Mouse (Mus musculus) limb, embryonic 13.5 days (tissue): ENCODE measurements around the gene Sumo1. TPM values are rescaled to one million over a fixed set of nuclear protein-coding genes. Genes with fewer than 3 reads are reported as not detected.

Experiments
- ATAC-seq: fragments of 200-750 bp; cut with Nextera tagmentation; 2 replicates; pipeline ENCODE4 v1.8.0; 2017; ENCODE audit warnings: low read depth, moderate number of reproducible peaks, moderate TSS enrichment; ENCODE audit not compliant: low FRiP score
- H3K27ac ChIP-seq: fragments of 300-500 bp; sonication (generic); 2 replicates; pipeline ENCODE4 v1.5.1; 2015; ENCODE audit warnings: inconsistent platforms, mild to moderate bottlenecking, moderate library complexity
- H3K27me3 ChIP-seq: fragments of 300-500 bp; sonication (generic); 2 replicates; pipeline ENCODE4 v1.6.1; 2015; ENCODE audit warnings: mild to moderate bottlenecking, inconsistent platforms
- H3K36me3 ChIP-seq: fragments of 300-500 bp; sonication (generic); 2 replicates; pipeline ENCODE4 v1.6.1; 2015; ENCODE audit warnings: inconsistent platforms, mild to moderate bottlenecking, moderate library complexity
- H3K4me1 ChIP-seq: fragments of 300-500 bp; sonication (generic); 2 replicates; pipeline ENCODE4 v1.6.1; 2015; ENCODE audit warnings: inconsistent platforms
- H3K4me2 ChIP-seq: fragments of 300-500 bp; sonication (generic); replicated peaks from 2 replicates; pipeline ENCODE4 v1.6.1; 2015; ENCODE audit warnings: inconsistent platforms, mild to moderate bottlenecking, moderate library complexity
- H3K4me3 ChIP-seq: fragments of 300-500 bp; sonication (generic); 2 replicates; pipeline ENCODE4 v1.5.1; 2015; ENCODE audit warnings: moderate library complexity, mild to moderate bottlenecking, inconsistent platforms
- H3K9ac ChIP-seq: fragments of 300-500 bp; sonication (generic); 2 replicates; pipeline ENCODE4 v1.6.1; 2015; ENCODE audit warnings: mild to moderate bottlenecking, inconsistent platforms
- H3K9me3 ChIP-seq: fragments of 300-500 bp; sonication (generic); 2 replicates; pipeline ENCODE4 v1.6.1; 2016; ENCODE audit warnings: inconsistent platforms
- WGBS: fragments of 180-500 bp; shearing (Covaris S2); methylation state at CpG from one replicate; pipeline ENCODE4 v1.1.7; 2015; 5-methylcytosine and 5-hydroxymethylcytosine counted together
- polyA plus RNA-seq: library from polyadenylated mRNA; unstranded; fragments of >200 nt; fragmentation: Nextera tagmentation; extraction: Ambion mirVana; gene quantifications from 2 replicates; pipeline ENCODE4 v1.2.1, GENCODE M21; 2015

The Sumo1 gene
- polyA plus RNA-seq, 1 experiment from 2014 or later, result 474 TPM

DNA sequence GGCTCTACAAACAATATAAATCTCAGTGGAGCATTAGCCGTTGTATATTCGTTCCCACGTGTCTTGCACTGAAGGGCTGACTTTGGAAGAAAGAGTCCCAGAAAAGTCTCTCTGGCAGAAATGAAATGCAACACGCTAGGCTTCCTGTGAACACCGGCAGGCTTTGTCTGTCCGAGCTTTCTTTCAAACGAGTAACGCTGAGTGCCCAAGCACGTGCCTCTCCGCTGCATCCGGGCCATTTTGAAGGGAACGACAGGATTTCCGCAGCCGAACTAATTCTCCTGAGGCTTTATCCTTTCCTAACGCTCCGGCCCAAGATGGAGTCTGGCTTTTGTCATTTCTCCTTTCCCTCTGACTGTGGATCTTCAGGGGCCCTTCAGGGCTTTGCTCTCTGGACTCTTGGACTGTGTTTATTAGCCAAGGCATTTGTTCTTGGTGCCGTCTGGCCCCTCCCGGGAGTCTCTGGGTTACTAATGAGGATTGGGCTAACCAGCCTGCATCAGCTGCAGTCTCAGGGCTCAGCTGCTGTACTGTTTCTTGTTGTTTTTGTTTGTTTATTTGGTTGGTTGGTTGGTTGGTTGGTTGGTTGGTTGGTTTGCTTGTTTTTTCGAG is 130.0 kb downstream of the Sumo1 start:
- Histone ChIP-seq H3K27ac (no peak overlapping the region), H3K36me3 (no peaks in the 10 kb centered on the region)
- WGBS, result 71% methylated on average over 19 of the region's 19 CpGs

DNA sequence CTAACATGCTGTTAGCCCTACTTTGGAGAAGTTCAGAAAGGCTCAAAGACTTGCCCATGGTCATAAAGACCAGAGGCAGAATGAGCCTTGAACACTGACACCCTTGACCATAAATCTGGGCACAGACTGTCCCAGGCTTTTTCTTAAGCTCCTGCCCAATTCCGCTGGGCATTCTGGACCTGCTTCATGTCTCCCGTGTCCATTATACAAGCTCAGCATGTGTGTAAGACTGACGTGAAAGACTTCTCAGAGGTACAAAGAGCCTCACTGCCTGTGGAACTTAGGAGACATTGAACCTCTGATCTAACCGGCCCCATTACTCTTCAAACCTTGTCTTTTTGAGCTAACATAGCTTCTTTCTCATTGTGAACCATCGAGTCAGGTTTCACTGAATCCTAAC is 132.3 kb downstream of the Sumo1 start:
- no peaks in the 10 kb centered on the region for H3K36me3 ChIP-seq
- WGBS, result 86% methylated on average over 5 of the region's 5 CpGs

More for the DNA sequence above, 130.0 kb downstream of the Sumo1 start:
- Histone ChIP-seq H3K9ac (no peak overlapping the region), H3K27me3 (no peaks in the 10 kb centered on the region), H3K4me2 (no peak overlapping the region), H3K4me3 (no peak overlapping the region), H3K9me3 (no peaks in the 10 kb centered on the region), H3K4me1 (peaks cover 11% of the 10 kb centered on the region)
- ATAC-seq, result no peak

More for the DNA sequence above, 132.3 kb downstream of the Sumo1 start:
- ATAC-seq, result no peak
- peaks cover 20% of the 10 kb centered on the region for H3K4me1 ChIP-seq
- H3K27me3 ChIP-seq, result no peaks in the 10 kb centered on the region
- no peaks in the 10 kb centered on the region for H3K9me3 ChIP-seq
- no peak overlapping the region for H3K4me2 ChIP-seq
- no peak overlapping the region for H3K9ac ChIP-seq
- H3K4me3 ChIP-seq, result no peak overlapping the region
- H3K27ac ChIP-seq, result no peak overlapping the region

Other genes with a start within 250 kb of the Sumo1 start
- gene Fzd7, start 188.4 kb downstream of the Sumo1 start, polyA plus RNA-seq, result 12.8 and 13.4 TPM in 2 replicates
- 0.45 and 1.4 TPM in 2 replicates for gene Gm973, start 154.6 kb downstream of the Sumo1 start, polyA plus RNA-seq
- gene Nop58, start 14.1 kb upstream of the Sumo1 start, polyA plus RNA-seq, result 262 and 267 TPM in 2 replicates
- gene Bmpr2, start 92.6 kb upstream of the Sumo1 start, polyA plus RNA-seq, result 11.2 and 12.0 TPM in 2 replicates
- gene Fam117b, start 242.2 kb upstream of the Sumo1 start, polyA plus RNA-seq, result 10.3 and 10.8 TPM in 2 replicates